Mouse (Mus musculus) kidney, postnatal 36 days (tissue): ENCODE data around the gene Slc24a4.
A peak's percentile ranks its signal among the peaks of the same experiment; 100 is the strongest.

Source experiments
- DNase-seq, 2 experiments: peaks; one replicate each; pipeline ENCODE4 v3.0.0; 2021 to 2022; ENCODE audit warnings: mixed read lengths in 2 of 2

Gene Slc24a4

GRCm38 (mm10) chr12:102310261-102310660, 181.7 kb downstream of the Slc24a4 start:
- no peak for DNase-seq

GRCm38 (mm10) chr12:102311454-102311853, 182.9 kb downstream of the Slc24a4 start:
- peak in 1 of 2 experiments; percentile 63 for DNase-seq
